Mouse (Mus musculus) hindbrain, embryonic 11.5 days (tissue): Measurements from ENCODE around the gene Nrxn1. TPM values are rescaled to one million over a fixed set of nuclear protein-coding genes. Genes with fewer than 3 reads are reported as not detected.

ENCODE experiments used
- ATAC-seq: fragments of 200-750 bp; cut with Nextera tagmentation; 2 replicates; pipeline ENCODE4 v1.8.0; 2017; ENCODE audit warnings: mild to moderate bottlenecking, moderate TSS enrichment, moderate library complexity; ENCODE audit not compliant: low FRiP score
- DNase-seq: peaks from one replicate; pipeline ENCODE4 v3.0.0-alpha.2; 2015; ENCODE audit warnings: low spot score
- H3K27ac ChIP-seq: fragments of 300-500 bp; sonication (generic); 2 replicates; pipeline ENCODE4 v1.5.1; 2014; ENCODE audit warnings: mild to moderate bottlenecking, low read depth, low read length
- H3K27me3 ChIP-seq: fragments of 300-500 bp; sonication (generic); 2 replicates; pipeline ENCODE4 v1.6.1; 2014; ENCODE audit warnings: mild to moderate bottlenecking, low read length, moderate library complexity, mixed read lengths; ENCODE audit not compliant: control insufficient read depth, insufficient read depth
- H3K36me3 ChIP-seq: fragments of 300-500 bp; sonication (generic); 2 replicates; pipeline ENCODE4 v1.6.1; 2014; ENCODE audit warnings: mild to moderate bottlenecking, low read length, moderate library complexity, mixed read lengths; ENCODE audit not compliant: control insufficient read depth, insufficient read depth
- H3K4me1 ChIP-seq: fragments of 300-500 bp; sonication (generic); replicated peaks from 2 replicates; pipeline ENCODE4 v1.6.1; 2014; ENCODE audit warnings: low read length, mixed read lengths; ENCODE audit not compliant: control insufficient read depth, insufficient read depth
- H3K4me2 ChIP-seq: fragments of 300-500 bp; sonication (generic); replicated peaks from 2 replicates; pipeline ENCODE4 v1.6.1; 2014; ENCODE audit warnings: mild to moderate bottlenecking, low read depth, low read length
- H3K4me3 ChIP-seq: fragments of 300-500 bp; sonication (generic); 2 replicates; pipeline ENCODE4 v1.5.1; 2014; ENCODE audit warnings: low read depth, low read length
- H3K9ac ChIP-seq: fragments of 300-500 bp; sonication (generic); 2 replicates; pipeline ENCODE4 v1.6.1; 2014; ENCODE audit warnings: low read depth, low read length
- H3K9me3 ChIP-seq: fragments of 300-500 bp; sonication (generic); 2 replicates; pipeline ENCODE4 v1.6.1; 2016; ENCODE audit warnings: low read length; ENCODE audit not compliant: control insufficient read depth
- WGBS: fragments of 180-500 bp; shearing (Covaris S2); extraction: QIAGEN DNeasy Blood & Tissue Kit; methylation state at CpG from one replicate; pipeline ENCODE4 v1.1.7; 2014; 5-methylcytosine and 5-hydroxymethylcytosine counted together
- polyA plus RNA-seq: library from polyadenylated mRNA; unstranded; fragments of >200 nt; fragmentation: Nextera tagmentation; extraction: Ambion mirVana; gene quantifications from 2 replicates; pipeline ENCODE4 v1.2.1, GENCODE M21; 2014

The Nrxn1 gene
- polyA plus RNA-seq, 1 experiment from 2014 or later, result 25.0 TPM

DNA sequence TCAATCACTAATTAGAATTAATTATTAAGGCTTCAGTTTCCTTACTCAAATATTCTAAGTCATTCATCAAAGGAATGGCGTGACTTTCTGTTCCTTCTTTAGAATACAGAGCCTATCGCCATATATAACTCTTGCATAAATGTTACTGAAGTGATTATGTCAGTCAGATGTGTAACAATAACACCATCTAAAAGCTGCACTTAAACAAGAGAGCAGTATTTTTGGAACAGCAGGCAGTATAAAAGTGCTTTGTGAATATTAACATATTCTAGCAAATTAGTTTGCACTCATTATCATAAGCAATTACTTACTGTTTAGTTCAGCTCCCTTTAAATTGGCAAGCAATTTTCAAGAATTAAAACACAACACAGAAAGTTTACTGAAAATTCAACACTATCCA lies 716.3 kb downstream of the Nrxn1 start:
- Histone ChIP-seq H3K36me3 (no peaks in the 10 kb centered on the region), H3K9ac (no peak overlapping the region), H3K4me3 (no peak overlapping the region), H3K4me1 (no peaks in the 10 kb centered on the region), H3K9me3 (no peaks in the 10 kb centered on the region), H3K27me3 (no peaks in the 10 kb centered on the region), H3K27ac (no peak overlapping the region), H3K4me2 (no peak overlapping the region)
- no peak for DNase-seq
- no peak for ATAC-seq
- 77% methylated on average over 2 of the region's 2 CpGs for WGBS

DNA sequence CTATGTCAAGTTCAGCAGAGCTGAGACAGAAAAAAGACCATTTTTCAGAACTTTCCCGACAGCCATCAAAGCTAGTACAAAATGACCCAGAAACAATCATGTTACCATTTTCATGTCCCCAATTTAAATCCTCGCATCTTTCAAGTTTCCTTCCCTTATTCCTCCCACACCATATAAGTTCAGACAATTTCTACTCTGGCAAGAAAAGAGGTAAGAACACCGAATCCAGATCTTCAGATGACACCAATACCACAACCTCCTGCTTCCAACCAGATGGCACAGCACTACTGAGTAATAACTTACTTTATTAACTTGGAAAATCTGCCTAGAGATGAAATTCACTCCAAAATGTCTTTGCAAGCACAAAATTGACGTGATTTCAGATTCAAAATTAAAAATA lies 730.7 kb downstream of the Nrxn1 start:
- no peaks in the 10 kb centered on the region for H3K36me3 ChIP-seq
- H3K4me1 ChIP-seq, result no peaks in the 10 kb centered on the region
- DNase-seq (no peak), ATAC-seq (no peak)
- H3K4me3 ChIP-seq, result no peak overlapping the region
- no peaks in the 10 kb centered on the region for H3K27me3 ChIP-seq
- H3K9me3 ChIP-seq, result no peaks in the 10 kb centered on the region
- 89% methylated on average over 4 of the region's 4 CpGs for WGBS
- no peak overlapping the region for H3K4me2 ChIP-seq
- H3K9ac ChIP-seq, result no peak overlapping the region
- H3K27ac ChIP-seq, result no peak overlapping the region

DNA sequence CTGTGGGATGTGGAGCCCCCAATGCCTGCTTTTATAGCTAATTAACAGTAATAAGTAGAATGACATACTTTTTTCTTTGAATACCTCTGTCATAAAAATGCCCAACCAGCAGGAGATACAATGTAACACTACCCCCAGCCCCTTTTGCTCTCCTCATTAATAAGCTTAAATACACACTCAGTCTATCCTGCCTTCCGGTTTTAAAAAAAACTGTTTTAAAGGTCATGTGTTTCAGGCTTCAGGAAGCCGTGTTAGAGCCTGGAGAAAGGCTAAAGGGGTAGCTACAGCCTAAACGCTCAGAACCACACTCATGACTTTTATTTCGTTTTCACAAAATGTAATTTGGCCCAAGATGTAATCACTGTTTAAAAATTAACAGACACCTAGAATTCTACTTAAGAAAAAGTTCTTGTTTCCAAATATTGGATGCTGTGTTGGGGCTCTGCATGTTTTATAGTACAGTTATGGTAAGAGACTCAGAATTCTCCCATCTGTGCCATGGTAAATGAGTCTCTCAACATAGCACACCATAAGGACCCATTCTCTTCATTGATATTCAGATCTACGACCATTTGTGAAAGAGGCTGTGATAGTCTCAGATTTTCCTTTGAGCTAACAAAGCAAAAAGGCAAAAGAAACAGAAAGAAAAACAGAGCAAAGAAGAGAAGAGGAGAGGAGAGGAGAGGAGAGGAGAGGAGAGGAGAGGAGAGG lies 743.3 kb downstream of the Nrxn1 start:
- H3K4me1 ChIP-seq, result no peaks in the 10 kb centered on the region
- H3K9ac ChIP-seq, result no peak overlapping the region
- no peak overlapping the region for H3K4me3 ChIP-seq
- DNase-seq, result no peak
- no peak for ATAC-seq
- 72% methylated on average over 5 of the region's 5 CpGs for WGBS
- no peak overlapping the region for H3K4me2 ChIP-seq
- H3K27me3 ChIP-seq, result no peaks in the 10 kb centered on the region
- H3K36me3 ChIP-seq, result no peaks in the 10 kb centered on the region
- no peak overlapping the region for H3K27ac ChIP-seq
- no peaks in the 10 kb centered on the region for H3K9me3 ChIP-seq

DNA sequence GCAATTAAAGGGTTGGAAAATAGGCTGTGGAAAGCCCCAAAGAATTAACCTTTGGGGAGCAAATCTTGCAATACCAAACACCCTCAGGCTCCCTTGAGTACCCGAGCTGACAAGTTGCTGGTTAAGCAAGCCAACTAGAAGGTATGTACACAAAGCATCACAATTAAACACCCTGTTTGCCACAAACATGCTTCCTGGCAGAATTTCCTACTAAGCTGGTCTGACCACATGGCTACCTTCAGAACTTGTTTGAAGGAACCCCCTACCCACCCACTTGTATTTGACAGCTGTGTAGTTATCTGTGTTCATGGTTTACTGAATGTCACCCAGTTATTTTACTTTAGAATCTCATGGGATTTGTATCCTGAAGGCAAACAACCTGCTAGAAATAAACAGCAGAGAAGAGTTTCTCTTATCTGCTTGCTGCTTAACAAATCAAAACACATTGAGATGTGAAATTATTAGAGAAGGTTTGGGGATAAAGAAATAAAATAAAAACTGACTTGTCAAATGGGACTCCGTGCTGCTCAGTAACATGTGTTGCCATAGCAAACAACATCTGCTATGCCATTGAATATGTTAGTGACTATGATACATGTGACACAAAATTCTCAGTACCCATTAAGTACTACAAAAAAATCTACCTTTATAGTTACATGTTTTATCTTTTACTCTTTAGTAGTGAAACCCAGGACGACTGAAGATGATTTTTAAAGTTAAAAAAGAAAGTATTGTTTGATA lies 746.0 kb downstream of the Nrxn1 start:
- DNase-seq (no peak), ATAC-seq (no peak)
- H3K36me3 ChIP-seq, result no peaks in the 10 kb centered on the region
- no peak overlapping the region for H3K27ac ChIP-seq
- H3K9me3 ChIP-seq, result no peaks in the 10 kb centered on the region
- no peak overlapping the region for H3K4me3 ChIP-seq
- no peaks in the 10 kb centered on the region for H3K27me3 ChIP-seq
- no peaks in the 10 kb centered on the region for H3K4me1 ChIP-seq
- no peak overlapping the region for H3K4me2 ChIP-seq
- no peak overlapping the region for H3K9ac ChIP-seq
- 77% methylated on average over 3 of the region's 3 CpGs for WGBS

- Histone ChIP-seq H3K9ac (no peak overlapping the region), H3K27ac (no peak overlapping the region), H3K4me3 (no peak overlapping the region), H3K4me1 (no peaks in the 10 kb centered on the region), H3K36me3 (no peaks in the 10 kb centered on the region), H3K27me3 (no peaks in the 10 kb centered on the region), H3K4me2 (no peak overlapping the region), H3K9me3 (no peaks in the 10 kb centered on the region)
- DNase-seq (no peak), ATAC-seq (no peak)
- 89% methylated on average over 1 of the region's 1 CpGs for WGBS
These were observed 759.4 kb downstream of the Nrxn1 start for GRCm38 (mm10) chr17:90333445-90333844.

DNA sequence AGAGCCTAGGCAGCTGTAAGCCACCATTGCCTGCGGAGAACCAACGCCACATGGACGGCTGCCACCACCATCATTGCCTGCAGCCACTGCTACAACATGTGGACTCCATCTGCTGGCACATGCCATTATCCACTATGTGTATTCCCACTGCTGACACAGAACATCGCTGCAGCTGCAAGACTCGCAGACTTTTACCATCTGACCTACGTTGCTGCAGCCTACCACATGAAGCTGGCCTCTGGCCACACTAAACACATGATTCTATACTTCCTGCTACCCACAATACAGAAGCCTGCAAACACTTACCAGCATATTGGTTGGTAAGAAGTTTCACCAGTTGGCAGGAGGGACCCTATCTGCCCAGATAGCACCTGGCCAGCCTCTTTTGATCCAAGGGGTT lies 769.2 kb downstream of the Nrxn1 start:
- WGBS, result 85% methylated on average over 6 of the region's 6 CpGs
- no peak overlapping the region for H3K4me2 ChIP-seq

GRCm38 (mm10) chr17:90272225-90272624 lies 820.6 kb downstream of the Nrxn1 start:
- DNase-seq (no peak), ATAC-seq (no peak)
- no peaks in the 10 kb centered on the region for H3K9me3 ChIP-seq
- no peak overlapping the region for H3K9ac ChIP-seq
- 66% methylated on average over 4 of the region's 4 CpGs for WGBS
- no peak overlapping the region for H3K27ac ChIP-seq
- no peaks in the 10 kb centered on the region for H3K4me1 ChIP-seq
- H3K27me3 ChIP-seq, result no peaks in the 10 kb centered on the region
- H3K36me3 ChIP-seq, result no peaks in the 10 kb centered on the region
- no peak overlapping the region for H3K4me3 ChIP-seq
- no peak overlapping the region for H3K4me2 ChIP-seq

More for the DNA sequence above, 769.2 kb downstream of the Nrxn1 start:
- no peaks in the 10 kb centered on the region for H3K27me3 ChIP-seq
- DNase-seq (no peak), ATAC-seq (no peak)
- H3K4me3 ChIP-seq, result no peak overlapping the region
- no peaks in the 10 kb centered on the region for H3K4me1 ChIP-seq
- H3K27ac ChIP-seq, result no peak overlapping the region
- no peaks in the 10 kb centered on the region for H3K9me3 ChIP-seq
- no peak overlapping the region for H3K9ac ChIP-seq
- no peaks in the 10 kb centered on the region for H3K36me3 ChIP-seq

- DNase-seq (no peak), ATAC-seq (no peak)
- H3K4me1 ChIP-seq, result no peaks in the 10 kb centered on the region
These were observed 821.7 kb downstream of the Nrxn1 start for GRCm38 (mm10) chr17:90271165-90271564.

DNA sequence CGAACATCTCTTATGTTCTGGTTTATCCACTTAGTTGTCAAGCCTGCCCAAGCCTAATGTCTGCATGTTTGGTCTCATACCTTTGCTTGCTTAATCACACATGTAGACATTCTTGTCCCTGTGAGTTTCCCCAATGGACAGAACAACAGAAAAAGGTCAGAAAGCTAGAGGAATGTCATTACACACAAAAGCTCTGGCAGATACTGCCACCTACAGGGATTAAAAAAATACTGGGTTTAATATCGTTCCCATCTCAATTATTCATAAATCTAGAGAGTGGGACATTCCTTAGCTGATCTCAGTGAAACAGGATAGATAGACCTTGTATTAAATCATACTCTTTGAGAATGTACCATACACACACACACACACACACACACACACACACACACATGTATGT lies 823.7 kb downstream of the Nrxn1 start:
- no peak overlapping the region for H3K4me3 ChIP-seq
- H3K27ac ChIP-seq, result no peak overlapping the region
- H3K4me2 ChIP-seq, result no peak overlapping the region
- H3K27me3 ChIP-seq, result no peaks in the 10 kb centered on the region
- ATAC-seq (no peak), DNase-seq (no peak)
- no peak overlapping the region for H3K9ac ChIP-seq
- H3K9me3 ChIP-seq, result no peaks in the 10 kb centered on the region
- no peaks in the 10 kb centered on the region for H3K4me1 ChIP-seq
- no peaks in the 10 kb centered on the region for H3K36me3 ChIP-seq
- 83% methylated on average over 2 of the region's 2 CpGs for WGBS

More at GRCm38 (mm10) chr17:90271165-90271564, 821.7 kb downstream of the Nrxn1 start:
- Histone ChIP-seq H3K4me2 (no peak overlapping the region), H3K9ac (no peak overlapping the region), H3K4me3 (no peak overlapping the region), H3K9me3 (no peaks in the 10 kb centered on the region), H3K27ac (no peak overlapping the region), H3K27me3 (no peaks in the 10 kb centered on the region), H3K36me3 (no peaks in the 10 kb centered on the region)
- 23% methylated on average over 4 of the region's 4 CpGs for WGBS
